Mouse (Mus musculus) heart, adult 2 months (tissue): ENCODE results near the gene Fzd7.

Experiments used
- CTCF ChIP-seq: fragments of 200-600 bp; IDR thresholded peaks from 2 replicates; pipeline ENCODE4 v1.8.1; 2022; ENCODE audit warnings: antibody characterized with exemption, mild to moderate bottlenecking, moderate library complexity
- POLR2A ChIP-seq: fragments of 200-500 bp; IDR thresholded peaks from 2 replicates; pipeline ENCODE4 v1.6.1; 2011; ENCODE audit warnings: mild to moderate bottlenecking, low read depth, low read length, control low read depth; ENCODE audit not compliant: insufficient read depth

- TF ChIP-seq POLR2A (no peak), CTCF (no peak)
Observed at GRCm38 (mm10) chr1:59478911-59479310, 3.3 kb upstream of the Fzd7 start.
